Mouse (Mus musculus): ENCODE data around the gene Syt12. TPM values are rescaled to one million over a fixed set of nuclear protein-coding genes. Genes with fewer than 3 reads are reported as not detected.
"Not testable (repeated sequence)": the region's sequence is repeated elsewhere in the genome, so short reads cannot be mapped to it uniquely, and the experiment has no call there.

Syt12 gene
- polyA plus RNA-seq, 1 experiment: 24.6 TPM

GRCm38 (mm10) chr19:4475224-4475925, 1.9 kb downstream of the Syt12 start:
- no peak for TF ChIP-seq CTCF (IDR thresholded peaks at IDR 0.05; ENCODE audit: extremely low read depth, insufficient read depth, low read length)
- TF ChIP-seq POLR2A (IDR thresholded peaks at IDR 0.05; ENCODE audit: extremely low read depth, insufficient read depth, low read length): no peak
- H3K27ac ChIP-seq (ENCODE audit: insufficient read depth, low read length): no peak overlapping the region
- no peak overlapping the region; the same call in 1 of the 2 replicates for H3K4me3 ChIP-seq (ENCODE audit: insufficient read depth, low read length)
- no peaks in the 10 kb centered on the region for H3K4me1 ChIP-seq (ENCODE audit: control insufficient read depth, insufficient read depth, low read length)

- Histone ChIP-seq H3K4me3 (ENCODE audit: insufficient read depth, low read length) (no peak overlapping the region), H3K27ac (ENCODE audit: insufficient read depth, low read length) (no peak overlapping the region), H3K4me1 (ENCODE audit: control insufficient read depth, insufficient read depth, low read length) (no peaks in the 10 kb centered on the region)
- TF ChIP-seq CTCF (IDR thresholded peaks at IDR 0.05; ENCODE audit: extremely low read depth, insufficient read depth, low read length) (no peak), POLR2A (IDR thresholded peaks at IDR 0.05; ENCODE audit: extremely low read depth, insufficient read depth, low read length) (no peak)
These were observed 2.5 kb downstream of the Syt12 start for GRCm38 (mm10) chr19:4474739-4475138.

GRCm38 (mm10) chr19:4473549-4473948, 3.7 kb downstream of the Syt12 start:
- Histone ChIP-seq H3K4me1 (ENCODE audit: control insufficient read depth, insufficient read depth, low read length) (no peaks in the 10 kb centered on the region), H3K27ac (ENCODE audit: insufficient read depth, low read length) (no peak overlapping the region)
- TF ChIP-seq POLR2A (IDR thresholded peaks at IDR 0.05; ENCODE audit: extremely low read depth, insufficient read depth, low read length): no peak
- no peak for TF ChIP-seq CTCF (IDR thresholded peaks at IDR 0.05; ENCODE audit: extremely low read depth, insufficient read depth, low read length)

GRCm38 (mm10) chr19:4468363-4468762, 8.9 kb downstream of the Syt12 start:
- no peaks in the 10 kb centered on the region; the same call in 1 of the 2 replicates for H3K4me1 ChIP-seq (ENCODE audit: control insufficient read depth, insufficient read depth, low read length)
- H3K27ac ChIP-seq (ENCODE audit: insufficient read depth, low read length): no peak overlapping the region
- H3K4me3 ChIP-seq (ENCODE audit: insufficient read depth, low read length): no peak overlapping the region
- TF ChIP-seq CTCF (IDR thresholded peaks at IDR 0.05; ENCODE audit: extremely low read depth, insufficient read depth, low read length) (0 out of 2 replicates have a peak, but pooled peaks have one; percentile 9), POLR2A (IDR thresholded peaks at IDR 0.05; ENCODE audit: extremely low read depth, insufficient read depth, low read length) (no peak)

More at GRCm38 (mm10) chr19:4473549-4473948, 3.7 kb downstream of the Syt12 start:
- H3K4me3 ChIP-seq (ENCODE audit: insufficient read depth, low read length): no peak overlapping the region

- Histone ChIP-seq H3K4me1 (ENCODE audit: control insufficient read depth, insufficient read depth, low read length) (no peaks in the 10 kb centered on the region; the same call in 1 of the 2 replicates), H3K27ac (ENCODE audit: insufficient read depth, low read length) (no peak overlapping the region), H3K4me3 (ENCODE audit: insufficient read depth, low read length) (no peak overlapping the region)
- TF ChIP-seq POLR2A (IDR thresholded peaks at IDR 0.05; ENCODE audit: extremely low read depth, insufficient read depth, low read length) (no peak), CTCF (IDR thresholded peaks at IDR 0.05; ENCODE audit: extremely low read depth, insufficient read depth, low read length) (no peak)
These were observed 12.6 kb downstream of the Syt12 start for GRCm38 (mm10) chr19:4464666-4465065.

GRCm38 (mm10) chr19:4461981-4462380, 15.3 kb downstream of the Syt12 start:
- H3K4me1 ChIP-seq (ENCODE audit: control insufficient read depth, insufficient read depth, low read length): no peaks in the 10 kb centered on the region; the same call in 1 of the 2 replicates
- H3K4me3 ChIP-seq (ENCODE audit: insufficient read depth, low read length): no peak overlapping the region
- no peak overlapping the region for H3K27ac ChIP-seq (ENCODE audit: insufficient read depth, low read length)
- no peak for TF ChIP-seq POLR2A (IDR thresholded peaks at IDR 0.05; ENCODE audit: extremely low read depth, insufficient read depth, low read length)
- TF ChIP-seq CTCF (IDR thresholded peaks at IDR 0.05; ENCODE audit: extremely low read depth, insufficient read depth, low read length): no peak

GRCm38 (mm10) chr19:4456227-4456626, 21.0 kb downstream of the Syt12 start:
- Histone ChIP-seq H3K27ac (ENCODE audit: insufficient read depth, low read length) (no peak overlapping the region), H3K4me1 (ENCODE audit: control insufficient read depth, insufficient read depth, low read length) (no peaks in the 10 kb centered on the region), H3K4me3 (ENCODE audit: insufficient read depth, low read length) (no peak overlapping the region)
- TF ChIP-seq CTCF (IDR thresholded peaks at IDR 0.05; ENCODE audit: extremely low read depth, insufficient read depth, low read length): peak; percentile 61
- TF ChIP-seq POLR2A (IDR thresholded peaks at IDR 0.05; ENCODE audit: extremely low read depth, insufficient read depth, low read length): no peak

- no peak for TF ChIP-seq POLR2A (IDR thresholded peaks at IDR 0.05; ENCODE audit: extremely low read depth, insufficient read depth, low read length)
These were observed 22.0 kb downstream of the Syt12 start for GRCm38 (mm10) chr19:4455071-4455800.

GRCm38 (mm10) chr19:4454040-4454439, 23.2 kb downstream of the Syt12 start:
- not testable (repeated sequence) for H3K4me3 ChIP-seq (ENCODE audit: insufficient read depth, low read length); H3K4me1 ChIP-seq (ENCODE audit: control insufficient read depth, insufficient read depth, low read length); H3K27ac ChIP-seq (ENCODE audit: insufficient read depth, low read length)

More at GRCm38 (mm10) chr19:4455071-4455800, 22.0 kb downstream of the Syt12 start:
- Histone ChIP-seq H3K27ac (ENCODE audit: insufficient read depth, low read length) (no peak overlapping the region), H3K4me3 (ENCODE audit: insufficient read depth, low read length) (no peak overlapping the region), H3K4me1 (ENCODE audit: control insufficient read depth, insufficient read depth, low read length) (no peaks in the 10 kb centered on the region)

GRCm38 (mm10) chr19:4452525-4452924, 24.7 kb downstream of the Syt12 start:
- no peak for TF ChIP-seq CTCF (IDR thresholded peaks at IDR 0.05; ENCODE audit: extremely low read depth, insufficient read depth, low read length)
- no peak for TF ChIP-seq POLR2A (IDR thresholded peaks at IDR 0.05; ENCODE audit: extremely low read depth, insufficient read depth, low read length)
- H3K27ac ChIP-seq (ENCODE audit: insufficient read depth, low read length): no peak overlapping the region
- no peak overlapping the region for H3K4me3 ChIP-seq (ENCODE audit: insufficient read depth, low read length)
- no peaks in the 10 kb centered on the region for H3K4me1 ChIP-seq (ENCODE audit: control insufficient read depth, insufficient read depth, low read length)

Measured in cortical plate, adult 2 months (tissue).